Mouse (Mus musculus): Measurements from ENCODE around the gene Gtf2h5. TPM values are rescaled to one million over a fixed set of nuclear protein-coding genes. Genes with fewer than 3 reads are reported as not detected.

Gtf2h5 gene
- 91.5 TPM for polyA plus RNA-seq (2017; shearing (Covaris generic))

GRCm38 (mm10) chr17:6079287-6080122, at the start of gene Gtf2h5, which contains the start of gene Serac1:
Gtf2h5 (plus strand) TSS chr17:6079786.
Serac1 (minus strand) TSS chr17:6079741.

GRCm38 (mm10) chr17:6106361-6107014, 26.9 kb downstream of the Gtf2h5 start, which contains the start of gene Tulp4:
Tulp4 (plus strand) TSS chr17:6106437.

Other genes starting within 250 kb of the Gtf2h5 start
- gene Snx9, start 238.5 kb upstream of the Gtf2h5 start, polyA plus RNA-seq (2017; shearing (Covaris generic)), result 17.4 TPM
- 29.4 TPM for gene Synj2, start 138.5 kb upstream of the Gtf2h5 start, polyA plus RNA-seq (2017; shearing (Covaris generic))
- 2.7 TPM for gene Serac1, start within 50 bp of the Gtf2h5 start, polyA plus RNA-seq (2017; shearing (Covaris generic))
- 78.9 TPM for gene Tulp4, start 26.7 kb downstream of the Gtf2h5 start, polyA plus RNA-seq (2017; shearing (Covaris generic))
- gene Tmem181a, start 177.1 kb downstream of the Gtf2h5 start, polyA plus RNA-seq (2017; shearing (Covaris generic)), result 19.0 TPM
- gene Dynlt1a, start 237.7 kb downstream of the Gtf2h5 start, polyA plus RNA-seq (2017; shearing (Covaris generic)), result 11.3 TPM

Measured in CD4-positive, CD25-positive, alpha-beta regulatory T cell (primary cell).